Mouse (Mus musculus) midbrain, postnatal 0 days (tissue): ENCODE measurements around the gene Ifi44. TPM values are rescaled to one million over a fixed set of nuclear protein-coding genes. Genes with fewer than 3 reads are reported as not detected.
A peak's percentile ranks its signal among the peaks of the same experiment; 100 is the strongest.

Source experiments
- ATAC-seq: fragments of 200-750 bp; cut with Nextera tagmentation; 2 replicates; pipeline ENCODE4 v1.8.0; 2017; ENCODE audit warnings: moderate number of reproducible peaks, mild to moderate bottlenecking, moderate TSS enrichment, moderate library complexity; ENCODE audit not compliant: low FRiP score
- DNase-seq: peaks from one replicate; pipeline ENCODE4 v3.0.0-alpha.2; 2015; ENCODE audit warnings: low spot score
- H3K27ac ChIP-seq: fragments of 300-500 bp; sonication (generic); 2 replicates; pipeline ENCODE4 v1.5.1; 2014; ENCODE audit warnings: low read depth, mild to moderate bottlenecking, low read length, mixed read lengths
- H3K27me3 ChIP-seq: fragments of 300-500 bp; sonication (generic); 2 replicates; pipeline ENCODE4 v1.6.1; 2014; ENCODE audit warnings: low read length, control low read depth, mixed read lengths; ENCODE audit not compliant: insufficient read depth
- H3K36me3 ChIP-seq: fragments of 300-500 bp; sonication (generic); 2 replicates; pipeline ENCODE4 v1.6.1; 2014; ENCODE audit warnings: low read length, control low read depth, mixed read lengths; ENCODE audit not compliant: insufficient read depth
- H3K4me1 ChIP-seq: fragments of 300-500 bp; sonication (generic); 2 replicates; pipeline ENCODE4 v1.6.1; 2014; ENCODE audit warnings: mild to moderate bottlenecking, control low read depth, antibody characterized with exemption, low read length, mixed read lengths; ENCODE audit not compliant: insufficient read depth
- H3K4me2 ChIP-seq: fragments of 300-500 bp; sonication (generic); 2 replicates; pipeline ENCODE4 v1.6.1; 2014; ENCODE audit warnings: low read depth, mild to moderate bottlenecking, low read length, mixed read lengths; ENCODE audit not compliant: poor library complexity, severe bottlenecking
- H3K4me3 ChIP-seq: fragments of 300-500 bp; sonication (generic); 2 replicates; pipeline ENCODE4 v1.5.1; 2014; ENCODE audit warnings: low read depth, mild to moderate bottlenecking, low read length, moderate library complexity
- H3K9ac ChIP-seq: fragments of 300-500 bp; sonication (generic); replicated peaks from 2 replicates; pipeline ENCODE4 v1.6.1; 2014; ENCODE audit warnings: mild to moderate bottlenecking, low read length, moderate library complexity, mixed read lengths; ENCODE audit not compliant: poor library complexity, severe bottlenecking
- H3K9me3 ChIP-seq: fragments of 300-500 bp; sonication (generic); 2 replicates; pipeline ENCODE4 v1.6.1; 2016; ENCODE audit warnings: low read length, control low read depth
- CTCF ChIP-seq: IDR thresholded peaks from 2 replicates; pipeline ENCODE4 v1.5.1; 2016; ENCODE audit warnings: antibody characterized with exemption, mild to moderate bottlenecking
- WGBS: fragments of 180-500 bp; shearing (Covaris S2); extraction: QIAGEN DNeasy Blood & Tissue Kit; methylation state at CpG from one replicate; pipeline ENCODE4 v1.1.7; 2014; 5-methylcytosine and 5-hydroxymethylcytosine counted together
- polyA plus RNA-seq: library from polyadenylated mRNA; unstranded; fragments of >200 nt; fragmentation: Nextera tagmentation; extraction: Ambion mirVana; gene quantifications from 2 replicates; pipeline ENCODE4 v1.2.1, GENCODE M21; 2015
- total RNA-seq: library from RNA; depleted of rRNA; stranded (reverse); fragments of >200 nt; gene quantifications from 2 replicates; pipeline ENCODE4 v1.2.3, GENCODE M21; 2014; rRNA removed

The Ifi44 gene
- total and polyA plus RNA-seq, 2 experiments from 2014 or later: 0.96 to 2.2 TPM

DNA sequence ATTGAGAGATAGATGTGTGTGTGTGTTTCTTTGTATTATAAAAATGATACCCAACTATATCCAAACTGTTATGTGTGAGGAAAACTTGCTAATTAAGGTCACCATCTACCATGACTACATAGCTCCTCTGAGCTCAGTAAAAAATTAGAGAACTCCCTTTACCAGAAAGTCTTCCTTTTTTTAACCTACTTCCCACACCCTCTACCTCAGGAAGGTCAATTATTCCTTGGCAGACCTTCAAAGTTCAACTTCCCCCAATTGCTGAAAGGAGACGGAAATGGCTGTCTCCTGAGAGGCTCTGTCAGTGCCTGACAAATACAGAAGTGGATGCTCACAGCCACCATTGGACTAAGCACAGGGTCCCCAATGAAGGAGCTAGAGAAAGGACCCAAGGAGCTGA is 7.5 kb downstream of the Ifi44 start:
- Histone ChIP-seq H3K9ac (no peak overlapping the region), H3K27me3 (no peaks in the 10 kb centered on the region), H3K9me3 (no peaks in the 10 kb centered on the region), H3K27ac (no peak overlapping the region), H3K4me1 (no peaks in the 10 kb centered on the region), H3K4me2 (no peak overlapping the region), H3K36me3 (no peaks in the 10 kb centered on the region), H3K4me3 (no peak overlapping the region)
- TF ChIP-seq CTCF: no peak
- ATAC-seq (no peak), DNase-seq (no peak)
- WGBS: 79% methylated on average over 1 of the region's 1 CpGs

DNA sequence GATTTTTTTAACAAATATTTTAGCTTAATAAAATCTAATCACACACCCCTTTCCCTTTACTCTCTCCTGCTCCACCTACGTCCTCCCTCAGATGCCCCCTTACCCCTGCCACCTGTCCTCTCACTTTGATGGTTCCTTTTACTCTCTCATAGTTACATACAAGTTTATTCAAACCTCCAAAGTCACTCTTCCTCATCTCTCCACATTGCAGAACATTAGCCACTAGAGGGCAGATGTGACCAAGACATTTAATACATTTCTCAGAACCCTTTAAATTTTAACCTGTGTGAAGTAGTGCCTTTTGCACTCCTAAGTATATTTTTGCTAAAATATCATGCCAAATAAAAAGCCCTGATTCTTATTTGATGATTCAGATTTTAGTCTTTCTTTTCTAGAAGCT is 33.5 kb downstream of the Ifi44 start:
- 38% methylated on average over 1 of the region's 1 CpGs for WGBS
- Histone ChIP-seq H3K27ac (no peak overlapping the region), H3K9me3 (no peaks in the 10 kb centered on the region), H3K4me3 (no peak overlapping the region), H3K9ac (no peak overlapping the region), H3K36me3 (no peaks in the 10 kb centered on the region), H3K4me2 (no peak overlapping the region), H3K4me1 (no peaks in the 10 kb centered on the region), H3K27me3 (no peaks in the 10 kb centered on the region)
- TF ChIP-seq CTCF: peak; percentile 89
- peak; percentile 85 for DNase-seq
- ATAC-seq: peak; percentile 63; the same call in 1 of the 2 replicates

- ATAC-seq (no peak), DNase-seq (peak; percentile 8)
- peak; percentile 43 for TF ChIP-seq CTCF
- whole genome bisulfite sequencing: 89% methylated on average over 4 of the region's 4 CpGs
- no peaks in the 10 kb centered on the region for H3K27me3 ChIP-seq
- no peaks in the 10 kb centered on the region for H3K4me1 ChIP-seq
- H3K27ac ChIP-seq: no peak overlapping the region
- H3K36me3 ChIP-seq: no peaks in the 10 kb centered on the region
- no peak overlapping the region for H3K4me2 ChIP-seq
- H3K9me3 ChIP-seq: no peaks in the 10 kb centered on the region
- no peak overlapping the region for H3K4me3 ChIP-seq
- H3K9ac ChIP-seq: no peak overlapping the region
These were observed 42.4 kb downstream of the Ifi44 start for GRCm38 (mm10) chr3:151707335-151707734.

Other genes with a start within 250 kb of the Ifi44 start
- gene Ifi44l, start 12.9 kb upstream of the Ifi44 start, total RNA-seq: not detected in 2 replicates
- not detected in 2 replicates for gene Ifi44l, start 12.9 kb upstream of the Ifi44 start, polyA plus RNA-seq
- gene Ptgfr, start 87.7 kb upstream of the Ifi44 start, total RNA-seq: 1.9 and 2.4 TPM in 2 replicates
- 0.93 and 1.4 TPM in 2 replicates for gene Ptgfr, start 87.7 kb upstream of the Ifi44 start, polyA plus RNA-seq